Mouse (Mus musculus): ENCODE measurements around the gene Atp8a1. TPM values are rescaled to one million over a fixed set of nuclear protein-coding genes. Genes with fewer than 3 reads are reported as not detected.
A peak's percentile ranks its signal among the peaks of the same experiment; 100 is the strongest.

Gene Atp8a1
- 15.5 and 20.6 TPM in 2 replicates for polyA plus RNA-seq (2011; ENCODE audit: insufficient read depth, insufficient read length, low read depth, missing spikeins)

- Histone ChIP-seq H3K36me3 (ENCODE audit: control insufficient read depth, insufficient read depth, low read length, poor library complexity, severe bottlenecking) (no peaks in the 10 kb centered on the region), H3K27ac (ENCODE audit: insufficient read depth, low read length) (no peak within 1 kb of the TSS), H3K27me3 (ENCODE audit: control insufficient read depth, insufficient read depth, low read length, poor library complexity, severe bottlenecking) (no peaks in the 10 kb centered on the region), H3K9me3 (replicated peaks; ENCODE audit: control insufficient read depth, insufficient read depth, low read length, poor library complexity, severe bottlenecking) (no peaks in the 10 kb centered on the region), H3K4me1 (ENCODE audit: control insufficient read depth, insufficient read depth, low read length) (no peaks in the 10 kb centered on the region), H3K4me3 (ENCODE audit: low read depth, low read length) (peak within 1 kb of the TSS; percentile 95), H3K9ac (ENCODE audit: low read depth, poor library complexity, severe bottlenecking) (peak within 1 kb of the TSS; percentile 14)
- TF ChIP-seq EP300 (IDR thresholded peaks at IDR 0.05; ENCODE audit: insufficient read depth, low read depth, low read length) (no peak), CTCF (IDR thresholded peaks at IDR 0.05; ENCODE audit: low read depth, low read length) (no peak), POLR2A (IDR thresholded peaks at IDR 0.05; ENCODE audit: insufficient read depth, low read length) (no peak)
Observed at GRCm38 (mm10) chr5:67847253-67848165, at the start of gene Atp8a1. TSS of gene Atp8a1 (minus strand) at chr5:67847434.

GRCm38 (mm10) chr5:67884422-67885210 is 37.4 kb upstream of the Atp8a1 start:
- Histone ChIP-seq H3K9ac (ENCODE audit: low read depth, poor library complexity, severe bottlenecking) (no peak overlapping the region), H3K36me3 (ENCODE audit: control insufficient read depth, insufficient read depth, low read length, poor library complexity, severe bottlenecking) (no peaks in the 10 kb centered on the region), H3K27ac (ENCODE audit: insufficient read depth, low read length) (no peak overlapping the region), H3K9me3 (replicated peaks; ENCODE audit: control insufficient read depth, insufficient read depth, low read length, poor library complexity, severe bottlenecking) (no peaks in the 10 kb centered on the region), H3K4me1 (ENCODE audit: control insufficient read depth, insufficient read depth, low read length) (no peaks in the 10 kb centered on the region), H3K27me3 (ENCODE audit: control insufficient read depth, insufficient read depth, low read length, poor library complexity, severe bottlenecking) (no peaks in the 10 kb centered on the region), H3K4me3 (ENCODE audit: low read depth, low read length) (no peak overlapping the region)
- TF ChIP-seq EP300 (IDR thresholded peaks at IDR 0.05; ENCODE audit: insufficient read depth, low read depth, low read length) (no peak), CTCF (IDR thresholded peaks at IDR 0.05; ENCODE audit: low read depth, low read length) (no peak), POLR2A (IDR thresholded peaks at IDR 0.05; ENCODE audit: insufficient read depth, low read length) (no peak)

- Histone ChIP-seq H3K4me3 (ENCODE audit: low read depth, low read length) (no peak overlapping the region), H3K9ac (ENCODE audit: low read depth, poor library complexity, severe bottlenecking) (no peak overlapping the region), H3K27me3 (ENCODE audit: control insufficient read depth, insufficient read depth, low read length, poor library complexity, severe bottlenecking) (no peaks in the 10 kb centered on the region), H3K9me3 (replicated peaks; ENCODE audit: control insufficient read depth, insufficient read depth, low read length, poor library complexity, severe bottlenecking) (no peaks in the 10 kb centered on the region), H3K36me3 (ENCODE audit: control insufficient read depth, insufficient read depth, low read length, poor library complexity, severe bottlenecking) (no peaks in the 10 kb centered on the region), H3K27ac (ENCODE audit: insufficient read depth, low read length) (no peak overlapping the region), H3K4me1 (ENCODE audit: control insufficient read depth, insufficient read depth, low read length) (no peaks in the 10 kb centered on the region)
- TF ChIP-seq EP300 (IDR thresholded peaks at IDR 0.05; ENCODE audit: insufficient read depth, low read depth, low read length) = no peak
- no peak for TF ChIP-seq POLR2A (IDR thresholded peaks at IDR 0.05; ENCODE audit: insufficient read depth, low read length)
- TF ChIP-seq CTCF (IDR thresholded peaks at IDR 0.05; ENCODE audit: low read depth, low read length) = no peak
Observed at GRCm38 (mm10) chr5:67883564-67884171, 36.4 kb upstream of the Atp8a1 start.

- Histone ChIP-seq H3K36me3 (ENCODE audit: control insufficient read depth, insufficient read depth, low read length, poor library complexity, severe bottlenecking) (no peaks in the 10 kb centered on the region), H3K27ac (ENCODE audit: insufficient read depth, low read length) (no peak overlapping the region), H3K9me3 (replicated peaks; ENCODE audit: control insufficient read depth, insufficient read depth, low read length, poor library complexity, severe bottlenecking) (no peaks in the 10 kb centered on the region), H3K27me3 (ENCODE audit: control insufficient read depth, insufficient read depth, low read length, poor library complexity, severe bottlenecking) (no peaks in the 10 kb centered on the region), H3K9ac (ENCODE audit: low read depth, poor library complexity, severe bottlenecking) (no peak overlapping the region), H3K4me1 (ENCODE audit: control insufficient read depth, insufficient read depth, low read length) (no peaks in the 10 kb centered on the region), H3K4me3 (ENCODE audit: low read depth, low read length) (no peak overlapping the region)
- TF ChIP-seq EP300 (IDR thresholded peaks at IDR 0.05; ENCODE audit: insufficient read depth, low read depth, low read length) = no peak
- TF ChIP-seq CTCF (IDR thresholded peaks at IDR 0.05; ENCODE audit: low read depth, low read length) = no peak
- TF ChIP-seq POLR2A (IDR thresholded peaks at IDR 0.05; ENCODE audit: insufficient read depth, low read length) = no peak
Observed at GRCm38 (mm10) chr5:67871414-67871813, 24.2 kb upstream of the Atp8a1 start.

GRCm38 (mm10) chr5:67866221-67866620 is 19.0 kb upstream of the Atp8a1 start:
- Histone ChIP-seq H3K27me3 (ENCODE audit: control insufficient read depth, insufficient read depth, low read length, poor library complexity, severe bottlenecking) (no peaks in the 10 kb centered on the region), H3K9me3 (replicated peaks; ENCODE audit: control insufficient read depth, insufficient read depth, low read length, poor library complexity, severe bottlenecking) (no peaks in the 10 kb centered on the region), H3K36me3 (ENCODE audit: control insufficient read depth, insufficient read depth, low read length, poor library complexity, severe bottlenecking) (no peaks in the 10 kb centered on the region), H3K4me1 (ENCODE audit: control insufficient read depth, insufficient read depth, low read length) (no peaks in the 10 kb centered on the region), H3K9ac (ENCODE audit: low read depth, poor library complexity, severe bottlenecking) (no peak overlapping the region), H3K4me3 (ENCODE audit: low read depth, low read length) (no peak overlapping the region), H3K27ac (ENCODE audit: insufficient read depth, low read length) (no peak overlapping the region)
- TF ChIP-seq CTCF (IDR thresholded peaks at IDR 0.05; ENCODE audit: low read depth, low read length) (no peak), POLR2A (IDR thresholded peaks at IDR 0.05; ENCODE audit: insufficient read depth, low read length) (no peak), EP300 (IDR thresholded peaks at IDR 0.05; ENCODE audit: insufficient read depth, low read depth, low read length) (no peak)
